Mouse (Mus musculus) bone marrow, adult 2 months (tissue): Measurements from ENCODE around the gene Gart. TPM values are rescaled to one million over a fixed set of nuclear protein-coding genes. Genes with fewer than 3 reads are reported as not detected.

Source experiments
- H3K27ac ChIP-seq: fragments of 200-500 bp; 2 replicates; pipeline ENCODE4 v1.5.1; 2012; ENCODE audit warnings: low read depth, mild to moderate bottlenecking, control low read depth, inconsistent platforms, low read length; ENCODE audit not compliant: control insufficient read depth, poor library complexity, insufficient read depth
- H3K4me1 ChIP-seq: fragments of 200-500 bp; 2 replicates; pipeline ENCODE4 v1.6.1; 2011; ENCODE audit warnings: low read length; ENCODE audit not compliant: control insufficient read depth, insufficient read depth
- H3K4me3 ChIP-seq: fragments of 200-500 bp; replicated peaks from 2 replicates; pipeline ENCODE3; 2011; ENCODE audit warnings: mild to moderate bottlenecking, low read depth, low read length, control low read depth; ENCODE audit not compliant: control insufficient read depth
- CTCF ChIP-seq: fragments of 200-500 bp; IDR thresholded peaks from 2 replicates; pipeline ENCODE4 v1.5.1; 2011; ENCODE audit warnings: low read length, control low read depth; ENCODE audit not compliant: control insufficient read depth, insufficient read depth
- POLR2A ChIP-seq: fragments of 200-500 bp; IDR thresholded peaks from 2 replicates; pipeline ENCODE4 v1.6.1; 2011; ENCODE audit warnings: low read depth, mild to moderate bottlenecking, control low read depth, low read length, borderline replicate concordance; ENCODE audit not compliant: control insufficient read depth
- WGBS: fragments of 180-500 bp; shearing (Covaris S2); methylation state at CpG from one replicate; pipeline ENCODE4 v1.1.7; 2018; 5-methylcytosine and 5-hydroxymethylcytosine counted together
- polyA plus RNA-seq: library from polyadenylated mRNA; stranded (reverse); fragments of >200 nt; gene quantifications from 2 replicates; pipeline ENCODE4 v1.2.4, GENCODE M21; 2011; ENCODE audit warnings: low replicate concordance; ENCODE audit not compliant: missing spikeins, insufficient read depth, insufficient read length

Gart gene
- polyA plus RNA-seq, 1 experiment: 94.2 TPM

GRCm38 (mm10) chr16:91685526-91685925, 38.8 kb upstream of the Gart start:
- Histone ChIP-seq H3K27ac (no peak overlapping the region), H3K4me3 (no peak overlapping the region), H3K4me1 (peaks cover 3% of the 10 kb centered on the region; the same call in 1 of the 2 replicates)
- no peak for TF ChIP-seq CTCF
- TF ChIP-seq POLR2A: no peak
- 26% methylated on average over 5 of the region's 5 CpGs for WGBS

GRCm38 (mm10) chr16:91680656-91681055, 33.9 kb upstream of the Gart start:
- no peak overlapping the region for H3K4me3 ChIP-seq
- no peak for TF ChIP-seq POLR2A
- no peak for TF ChIP-seq CTCF
- H3K27ac ChIP-seq: no peak overlapping the region
- 80% methylated on average over 5 of the region's 5 CpGs for WGBS
- peaks cover under 1% of the 10 kb centered on the region; the same call in 1 of the 2 replicates for H3K4me1 ChIP-seq

- no peak for TF ChIP-seq POLR2A
- no peak for TF ChIP-seq CTCF
- WGBS: 62% methylated on average over 5 of the region's 5 CpGs
- H3K4me1 ChIP-seq: no peaks in the 10 kb centered on the region
- no peak overlapping the region for H3K27ac ChIP-seq
- no peak overlapping the region for H3K4me3 ChIP-seq
Measured at GRCm38 (mm10) chr16:91678147-91678911, 31.6 kb upstream of the Gart start.

- TF ChIP-seq POLR2A (no peak), CTCF (no peak)
- WGBS: 93% methylated on average over 4 of the region's 4 CpGs
Measured at GRCm38 (mm10) chr16:91674500-91674899, 27.7 kb upstream of the Gart start.

GRCm38 (mm10) chr16:91663795-91664194, 17.0 kb upstream of the Gart start:
- no peak for TF ChIP-seq POLR2A
- WGBS: 93% methylated on average over 3 of the region's 3 CpGs
- no peaks in the 10 kb centered on the region; the same call in 1 of the 2 replicates for H3K4me1 ChIP-seq
- no peak overlapping the region for H3K4me3 ChIP-seq
- H3K27ac ChIP-seq: no peak overlapping the region

More at GRCm38 (mm10) chr16:91674500-91674899, 27.7 kb upstream of the Gart start:
- H3K4me1 ChIP-seq: no peaks in the 10 kb centered on the region
- no peak overlapping the region for H3K27ac ChIP-seq
- H3K4me3 ChIP-seq: no peak overlapping the region

- 93% methylated on average over 16 of the region's 16 CpGs for WGBS
- no peak overlapping the region for H3K27ac ChIP-seq
- H3K4me3 ChIP-seq: no peak overlapping the region
- no peaks in the 10 kb centered on the region; the same call in 1 of the 2 replicates for H3K4me1 ChIP-seq
- TF ChIP-seq CTCF (no peak), POLR2A (no peak)
Measured at GRCm38 (mm10) chr16:91662336-91662735, 15.6 kb upstream of the Gart start.

- Histone ChIP-seq H3K4me1 (no peaks in the 10 kb centered on the region; the same call in 1 of the 2 replicates), H3K27ac (no peak overlapping the region), H3K4me3 (no peak overlapping the region)
- TF ChIP-seq CTCF: no peak
- TF ChIP-seq POLR2A: no peak
- WGBS: 75% methylated on average over 1 of the region's 1 CpGs
Measured at GRCm38 (mm10) chr16:91661397-91661796, 14.6 kb upstream of the Gart start.

- no peak overlapping the region for H3K4me3 ChIP-seq
- TF ChIP-seq CTCF (no peak), POLR2A (no peak)
- 96% methylated on average over 20 of the region's 20 CpGs for WGBS
- H3K27ac ChIP-seq: no peak overlapping the region
- H3K4me1 ChIP-seq: no peaks in the 10 kb centered on the region; the same call in none of the 2 replicates
Measured at GRCm38 (mm10) chr16:91659798-91660197, 13.0 kb upstream of the Gart start.
